Mouse (Mus musculus): ENCODE measurements around the gene Gm20741. TPM values are rescaled to one million over a fixed set of nuclear protein-coding genes. Genes with fewer than 3 reads are reported as not detected.

Gene Gm20741
- polyA plus RNA-seq (2012; rRNA removed), result not detected in 2 replicates

DNA sequence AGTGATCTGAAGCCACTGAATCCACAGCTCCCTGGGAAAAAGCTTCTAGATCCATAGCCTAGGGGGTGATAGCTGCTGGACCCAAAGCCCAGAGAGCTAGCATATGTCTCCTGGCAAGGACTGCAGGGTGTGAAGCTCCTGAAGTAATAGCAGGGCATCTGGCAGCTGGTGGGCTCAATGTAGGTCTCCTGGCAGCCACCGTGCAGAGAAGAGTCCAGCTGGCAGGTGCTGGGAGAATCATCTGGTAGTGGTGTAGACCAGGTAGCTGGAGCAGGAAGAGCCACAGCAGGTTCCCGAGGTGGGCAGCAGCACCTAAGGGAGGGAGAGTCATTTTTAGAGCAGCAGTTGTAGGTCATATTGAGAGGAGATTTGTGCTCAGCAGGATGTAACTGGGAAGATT, at the start of gene Gm20741:
Gene Gm20741 (minus strand): TSS at position 394 of the 400 bp plus-strand sequence.
- Histone ChIP-seq H3K27me3 (ENCODE audit: control insufficient read depth, insufficient read depth, low read length) (no peaks in the 10 kb centered on the region), H3K27ac (ENCODE audit: control insufficient read depth, insufficient read depth, low read depth, low read length) (no peak within 1 kb of the TSS), H3K4me3 (ENCODE audit: control insufficient read depth, low read depth, low read length) (no peak within 1 kb of the TSS), H3K36me3 (ENCODE audit: control insufficient read depth, insufficient read depth, low read length) (no peaks in the 10 kb centered on the region), H3K4me1 (ENCODE audit: control insufficient read depth, insufficient read depth, low read length) (no peaks in the 10 kb centered on the region)
- no peak for TF ChIP-seq POLR2A (IDR thresholded peaks at IDR 0.05; ENCODE audit: control insufficient read depth, low read depth, low read length)
- TF ChIP-seq CTCF (IDR thresholded peaks at IDR 0.05; ENCODE audit: control insufficient read depth, insufficient read depth, insufficient replicate concordance, low read depth, low read length), result no peak

DNA sequence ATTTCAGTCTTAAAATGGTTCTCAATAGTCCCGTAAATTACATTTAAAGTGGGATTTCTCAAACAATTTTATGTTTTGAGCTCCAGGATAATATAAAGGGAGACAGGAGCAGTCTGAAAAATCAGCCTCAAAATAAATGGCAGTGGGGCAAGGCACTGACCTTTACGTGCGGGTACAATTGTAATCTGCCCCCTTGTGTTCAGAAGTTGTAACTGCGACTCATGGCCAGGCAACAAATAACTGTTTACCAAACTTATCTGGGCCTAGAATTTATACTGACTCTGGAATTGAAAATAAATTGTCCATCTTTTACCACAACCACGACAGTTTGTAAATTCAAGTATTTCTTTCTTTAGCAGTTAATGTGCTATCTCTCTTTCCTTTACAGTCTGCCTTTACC, 39.4 kb upstream of the Gm20741 start:
- Histone ChIP-seq H3K4me1 (ENCODE audit: control insufficient read depth, insufficient read depth, low read length) (no peaks in the 10 kb centered on the region), H3K4me3 (ENCODE audit: control insufficient read depth, low read depth, low read length) (no peak overlapping the region), H3K27me3 (ENCODE audit: control insufficient read depth, insufficient read depth, low read length) (no peaks in the 10 kb centered on the region), H3K36me3 (ENCODE audit: control insufficient read depth, insufficient read depth, low read length) (no peaks in the 10 kb centered on the region), H3K27ac (ENCODE audit: control insufficient read depth, insufficient read depth, low read depth, low read length) (no peak overlapping the region)
- TF ChIP-seq POLR2A (IDR thresholded peaks at IDR 0.05; ENCODE audit: control insufficient read depth, low read depth, low read length) (no peak), CTCF (IDR thresholded peaks at IDR 0.05; ENCODE audit: control insufficient read depth, insufficient read depth, insufficient replicate concordance, low read depth, low read length) (peak; percentile 25; the same call in 1 of the 2 replicates)

DNA sequence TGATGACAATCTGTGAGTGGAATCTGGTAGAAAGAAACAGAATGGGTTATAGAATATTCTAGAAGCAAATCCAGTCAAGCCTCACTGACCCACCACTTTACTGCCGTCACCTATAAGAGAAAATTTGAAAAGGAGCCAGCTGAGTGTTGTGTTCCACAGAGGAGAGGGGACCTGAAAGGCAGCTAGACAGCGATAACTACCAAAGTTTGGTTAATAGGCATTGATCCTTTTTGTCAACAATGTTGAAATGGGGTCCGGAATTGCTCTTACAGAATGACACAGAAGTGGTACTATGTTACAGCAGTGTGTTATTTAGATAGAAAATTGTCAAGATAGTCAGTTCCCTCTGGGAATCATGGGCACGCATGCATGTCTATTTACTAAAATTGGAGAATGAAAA, 36.5 kb upstream of the Gm20741 start:
- no peak overlapping the region for H3K4me3 ChIP-seq (ENCODE audit: control insufficient read depth, low read depth, low read length)
- H3K27ac ChIP-seq (ENCODE audit: control insufficient read depth, insufficient read depth, low read depth, low read length), result no peak overlapping the region
- H3K36me3 ChIP-seq (ENCODE audit: control insufficient read depth, insufficient read depth, low read length), result no peaks in the 10 kb centered on the region
- no peaks in the 10 kb centered on the region for H3K27me3 ChIP-seq (ENCODE audit: control insufficient read depth, insufficient read depth, low read length)
- H3K4me1 ChIP-seq (ENCODE audit: control insufficient read depth, insufficient read depth, low read length), result no peaks in the 10 kb centered on the region
- TF ChIP-seq CTCF (IDR thresholded peaks at IDR 0.05; ENCODE audit: control insufficient read depth, insufficient read depth, insufficient replicate concordance, low read depth, low read length), result no peak
- TF ChIP-seq POLR2A (IDR thresholded peaks at IDR 0.05; ENCODE audit: control insufficient read depth, low read depth, low read length), result no peak

DNA sequence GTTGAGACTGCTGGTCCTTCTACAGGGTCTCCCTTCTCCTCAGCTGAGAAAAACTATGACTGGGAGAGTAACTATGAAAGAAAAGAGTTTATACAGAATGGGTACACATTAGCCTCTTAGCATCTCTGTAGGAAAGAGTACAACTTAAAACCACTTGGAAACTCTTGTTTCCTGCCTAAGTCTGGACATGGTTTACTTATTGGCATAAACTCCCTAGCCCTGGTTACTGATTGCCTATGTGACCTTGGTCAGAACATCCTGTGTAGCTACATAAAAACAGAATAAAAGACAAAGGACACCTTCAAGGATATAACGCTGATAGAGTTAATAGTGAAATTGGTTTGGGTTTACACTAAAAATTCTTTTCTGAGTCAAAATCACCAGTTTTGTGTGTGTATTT, 35.3 kb upstream of the Gm20741 start:
- Histone ChIP-seq H3K4me1 (ENCODE audit: control insufficient read depth, insufficient read depth, low read length) (no peaks in the 10 kb centered on the region), H3K27me3 (ENCODE audit: control insufficient read depth, insufficient read depth, low read length) (no peaks in the 10 kb centered on the region), H3K36me3 (ENCODE audit: control insufficient read depth, insufficient read depth, low read length) (no peaks in the 10 kb centered on the region), H3K27ac (ENCODE audit: control insufficient read depth, insufficient read depth, low read depth, low read length) (no peak overlapping the region), H3K4me3 (ENCODE audit: control insufficient read depth, low read depth, low read length) (no peak overlapping the region)
- TF ChIP-seq POLR2A (IDR thresholded peaks at IDR 0.05; ENCODE audit: control insufficient read depth, low read depth, low read length), result no peak
- no peak for TF ChIP-seq CTCF (IDR thresholded peaks at IDR 0.05; ENCODE audit: control insufficient read depth, insufficient read depth, insufficient replicate concordance, low read depth, low read length)

DNA sequence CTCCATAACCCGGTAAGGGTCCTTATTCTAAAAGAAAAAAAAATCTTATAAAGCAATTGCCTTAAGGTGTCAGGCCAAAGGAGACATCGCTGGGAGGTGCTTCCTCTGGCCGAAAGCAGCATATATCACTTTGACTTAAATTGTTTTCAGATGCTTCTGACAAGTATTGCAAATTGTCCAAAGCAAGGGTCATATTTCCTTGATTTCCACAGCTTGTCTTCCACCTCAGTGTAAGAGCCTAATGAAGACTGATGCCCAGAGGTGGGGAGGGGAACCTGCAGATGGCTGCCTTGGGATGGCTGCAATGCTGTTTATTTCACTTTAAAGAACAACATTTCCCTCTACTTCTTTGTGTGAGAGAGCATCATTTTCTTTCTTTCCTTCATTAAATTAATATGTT, 15.0 kb upstream of the Gm20741 start:
- TF ChIP-seq CTCF (IDR thresholded peaks at IDR 0.05; ENCODE audit: control insufficient read depth, insufficient read depth, insufficient replicate concordance, low read depth, low read length), result no peak
- H3K4me3 ChIP-seq (ENCODE audit: control insufficient read depth, low read depth, low read length), result no peak overlapping the region

DNA sequence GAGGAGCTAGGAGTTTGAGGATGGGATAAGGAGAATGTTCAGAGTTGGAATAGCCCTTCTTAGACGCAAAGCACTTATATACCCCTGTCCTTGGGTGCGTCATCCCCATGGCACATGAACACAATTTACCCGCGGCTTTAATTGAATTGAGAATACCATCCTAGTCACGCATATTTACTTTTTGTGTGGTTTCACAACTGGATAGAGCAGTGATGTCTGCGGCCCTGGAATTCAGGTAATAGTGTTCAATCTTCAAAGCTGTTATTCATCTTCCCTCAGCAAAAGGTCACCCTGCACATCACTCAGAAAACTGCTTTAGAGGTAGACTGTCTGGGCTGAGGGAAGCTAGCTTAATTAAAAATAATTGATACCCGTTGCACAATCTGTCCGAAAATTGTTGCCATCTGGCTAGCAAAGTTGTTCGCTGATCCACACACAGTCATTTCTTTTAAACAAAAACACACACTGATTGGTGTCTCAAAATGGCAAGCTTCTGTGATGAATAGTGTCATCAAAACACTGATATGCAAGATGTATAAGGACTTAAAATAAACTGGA, 14.2 kb upstream of the Gm20741 start, which contains the start of gene Krtap14:
Gene Krtap14 (minus strand): TSS at position 51 of the 558 bp plus-strand sequence.
- Histone ChIP-seq H3K4me1 (ENCODE audit: control insufficient read depth, insufficient read depth, low read length) (no peaks in the 10 kb centered on the region), H3K4me3 (ENCODE audit: control insufficient read depth, low read depth, low read length) (no peak within 1 kb of the TSS), H3K36me3 (ENCODE audit: control insufficient read depth, insufficient read depth, low read length) (no peaks in the 10 kb centered on the region), H3K27ac (ENCODE audit: control insufficient read depth, insufficient read depth, low read depth, low read length) (no peak within 1 kb of the TSS), H3K27me3 (ENCODE audit: control insufficient read depth, insufficient read depth, low read length) (no peaks in the 10 kb centered on the region)
- TF ChIP-seq POLR2A (IDR thresholded peaks at IDR 0.05; ENCODE audit: control insufficient read depth, low read depth, low read length) (no peak), CTCF (IDR thresholded peaks at IDR 0.05; ENCODE audit: control insufficient read depth, insufficient read depth, insufficient replicate concordance, low read depth, low read length) (no peak)

More for the DNA sequence above, 15.0 kb upstream of the Gm20741 start:
- Histone ChIP-seq H3K27ac (ENCODE audit: control insufficient read depth, insufficient read depth, low read depth, low read length) (no peak overlapping the region), H3K27me3 (ENCODE audit: control insufficient read depth, insufficient read depth, low read length) (no peaks in the 10 kb centered on the region), H3K36me3 (ENCODE audit: control insufficient read depth, insufficient read depth, low read length) (no peaks in the 10 kb centered on the region), H3K4me1 (ENCODE audit: control insufficient read depth, insufficient read depth, low read length) (no peaks in the 10 kb centered on the region)

DNA sequence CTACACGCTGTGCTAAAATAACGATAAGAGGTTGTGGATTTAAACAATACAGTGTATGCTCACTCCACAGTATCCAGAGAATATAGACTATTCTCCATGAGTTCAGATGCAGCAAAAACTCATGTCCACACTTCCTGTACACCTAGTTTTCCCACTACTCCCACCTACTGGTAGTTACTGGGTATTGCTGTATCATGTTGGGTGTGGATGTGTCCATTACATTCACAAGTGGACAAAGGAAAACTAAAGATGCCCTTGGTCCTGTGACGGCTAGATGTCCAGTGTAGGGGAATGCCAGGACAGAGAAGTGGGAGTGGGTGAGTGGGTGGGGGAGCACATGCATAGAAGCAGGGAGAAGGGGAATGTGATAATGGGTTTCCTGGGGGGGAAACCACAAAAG, 11.7 kb upstream of the Gm20741 start:
- no peaks in the 10 kb centered on the region for H3K36me3 ChIP-seq (ENCODE audit: control insufficient read depth, insufficient read depth, low read length)
- H3K4me1 ChIP-seq (ENCODE audit: control insufficient read depth, insufficient read depth, low read length), result no peaks in the 10 kb centered on the region
- H3K27ac ChIP-seq (ENCODE audit: control insufficient read depth, insufficient read depth, low read depth, low read length), result no peak overlapping the region
- no peak overlapping the region for H3K4me3 ChIP-seq (ENCODE audit: control insufficient read depth, low read depth, low read length)
- no peaks in the 10 kb centered on the region for H3K27me3 ChIP-seq (ENCODE audit: control insufficient read depth, insufficient read depth, low read length)
- TF ChIP-seq CTCF (IDR thresholded peaks at IDR 0.05; ENCODE audit: control insufficient read depth, insufficient read depth, insufficient replicate concordance, low read depth, low read length), result no peak
- TF ChIP-seq POLR2A (IDR thresholded peaks at IDR 0.05; ENCODE audit: control insufficient read depth, low read depth, low read length), result no peak

DNA sequence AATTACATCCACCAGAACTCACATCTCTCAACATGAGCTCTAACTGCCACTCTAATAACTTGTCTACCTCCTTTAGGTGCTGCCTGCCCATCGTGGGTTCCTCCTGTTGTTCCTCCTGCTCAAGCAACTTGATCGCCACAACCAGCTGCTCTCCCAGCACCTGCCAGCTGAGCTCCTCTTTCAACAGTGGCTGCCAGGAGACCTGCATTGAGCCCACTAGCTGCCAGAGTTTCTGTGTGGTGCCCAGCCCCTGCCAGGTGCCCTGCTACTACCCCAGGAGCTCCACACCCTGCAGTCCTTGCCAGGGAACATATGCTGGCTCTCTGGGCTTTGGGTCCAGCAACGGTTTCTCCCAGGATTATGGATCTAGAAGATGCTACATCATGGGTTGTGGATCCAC, 8.0 kb upstream of the Gm20741 start, which contains the start of gene Krtap15:
Gene Krtap15 (plus strand): TSS at position 150 of the 400 bp plus-strand sequence.
- no peak within 1 kb of the TSS for H3K27ac ChIP-seq (ENCODE audit: control insufficient read depth, insufficient read depth, low read depth, low read length)
- no peaks in the 10 kb centered on the region for H3K36me3 ChIP-seq (ENCODE audit: control insufficient read depth, insufficient read depth, low read length)
- H3K27me3 ChIP-seq (ENCODE audit: control insufficient read depth, insufficient read depth, low read length), result no peaks in the 10 kb centered on the region
- no peak for TF ChIP-seq CTCF (IDR thresholded peaks at IDR 0.05; ENCODE audit: control insufficient read depth, insufficient read depth, insufficient replicate concordance, low read depth, low read length)
- H3K4me1 ChIP-seq (ENCODE audit: control insufficient read depth, insufficient read depth, low read length), result no peaks in the 10 kb centered on the region
- H3K4me3 ChIP-seq (ENCODE audit: control insufficient read depth, low read depth, low read length), result no peak within 1 kb of the TSS

Data from testis, adult 2 months (tissue).